Mouse (Mus musculus) lung, embryonic 15.5 days (tissue): ENCODE measurements around the gene Prim2. TPM values are rescaled to one million over a fixed set of nuclear protein-coding genes. Genes with fewer than 3 reads are reported as not detected.

Source experiments
- ATAC-seq: fragments of 200-750 bp; cut with Nextera tagmentation; 2 replicates; pipeline ENCODE4 v1.8.0; 2017; ENCODE audit warnings: moderate number of reproducible peaks, borderline replicate concordance; ENCODE audit not compliant: low FRiP score, low TSS enrichment; ENCODE audit errors: extremely low read depth
- H3K27ac ChIP-seq: fragments of 300-500 bp; sonication (generic); 2 replicates; pipeline ENCODE4 v1.5.1; 2015; ENCODE audit warnings: moderate library complexity, mild to moderate bottlenecking, inconsistent platforms
- H3K27me3 ChIP-seq: fragments of 300-500 bp; sonication (generic); 2 replicates; pipeline ENCODE4 v1.6.1; 2015; ENCODE audit warnings: inconsistent platforms
- H3K36me3 ChIP-seq: fragments of 300-500 bp; sonication (generic); 2 replicates; pipeline ENCODE4 v1.6.1; 2015; ENCODE audit warnings: inconsistent platforms
- H3K4me1 ChIP-seq: fragments of 300-500 bp; sonication (generic); 2 replicates; pipeline ENCODE4 v1.6.1; 2015; ENCODE audit warnings: inconsistent platforms
- H3K4me2 ChIP-seq: fragments of 300-500 bp; sonication (generic); 2 replicates; pipeline ENCODE4 v1.6.1; 2015; ENCODE audit warnings: inconsistent platforms, mild to moderate bottlenecking, moderate library complexity
- H3K4me3 ChIP-seq: fragments of 300-500 bp; sonication (generic); 2 replicates; pipeline ENCODE4 v1.5.1; 2015; ENCODE audit warnings: mild to moderate bottlenecking, inconsistent platforms
- H3K9ac ChIP-seq: fragments of 300-500 bp; sonication (generic); 2 replicates; pipeline ENCODE4 v1.6.1; 2015; ENCODE audit warnings: inconsistent platforms
- H3K9me3 ChIP-seq: fragments of 300-500 bp; sonication (generic); 2 replicates; pipeline ENCODE4 v1.6.1; 2016; ENCODE audit warnings: inconsistent platforms
- WGBS: fragments of 180-500 bp; shearing (Covaris S2); methylation state at CpG from one replicate; pipeline ENCODE4 v1.1.7; 2015; 5-methylcytosine and 5-hydroxymethylcytosine counted together
- polyA plus RNA-seq: library from polyadenylated mRNA; unstranded; fragments of >200 nt; fragmentation: Nextera tagmentation; extraction: Ambion mirVana; gene quantifications from 2 replicates; pipeline ENCODE4 v1.2.1, GENCODE M21; 2015

The Prim2 gene
- polyA plus RNA-seq, 1 experiment from 2014 or later = 45.1 TPM

DNA sequence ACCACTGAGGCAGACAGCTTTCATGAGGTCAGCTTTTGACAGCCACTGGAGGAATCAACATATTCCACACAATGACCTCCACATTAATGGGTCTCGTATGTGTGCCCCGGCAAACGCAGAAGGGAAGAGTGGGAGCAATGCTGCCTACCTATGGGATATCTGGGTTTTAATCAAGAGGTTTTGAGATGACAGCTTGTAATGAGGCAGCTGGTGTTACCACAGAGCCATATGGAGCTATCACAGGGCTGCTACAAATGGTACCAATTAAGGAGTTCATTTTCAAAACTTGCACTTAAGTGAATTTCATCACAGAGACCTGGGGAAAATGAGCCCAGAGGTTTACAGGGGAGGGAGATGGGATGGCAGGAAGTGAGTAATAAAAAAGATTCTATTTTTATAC, 209.3 kb downstream of the Prim2 start:
- 91% methylated on average over 3 of the region's 3 CpGs for WGBS
- H3K36me3 ChIP-seq = no peaks in the 10 kb centered on the region
- H3K9ac ChIP-seq = no peak overlapping the region

DNA sequence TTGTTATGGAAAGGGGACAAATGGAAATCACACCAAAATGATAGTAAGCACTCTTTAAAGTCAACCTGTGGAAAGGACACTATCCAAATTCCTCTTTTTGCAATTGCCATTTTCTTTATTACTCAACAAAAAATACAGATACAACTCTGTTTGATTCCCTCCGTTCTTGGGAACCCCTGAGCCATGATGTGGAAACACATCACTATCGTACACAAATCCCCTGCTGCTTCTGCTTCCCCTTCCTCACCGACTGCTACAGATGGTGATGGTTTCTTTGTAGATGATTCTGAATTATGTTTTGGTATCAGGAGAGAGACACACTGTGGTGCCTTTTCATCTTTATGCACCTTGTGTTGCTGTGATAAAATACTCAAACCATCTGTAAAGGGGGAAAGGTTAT, 210.6 kb downstream of the Prim2 start:
- no peaks in the 10 kb centered on the region for H3K36me3 ChIP-seq
- H3K27me3 ChIP-seq = no peaks in the 10 kb centered on the region
- no peak overlapping the region for H3K4me2 ChIP-seq
- no peak overlapping the region for H3K4me3 ChIP-seq
- H3K27ac ChIP-seq = no peak overlapping the region
- H3K4me1 ChIP-seq = no peaks in the 10 kb centered on the region
- no peak for ATAC-seq
- 86% methylated on average over 3 of the region's 3 CpGs for WGBS
- no peak overlapping the region for H3K9ac ChIP-seq
- H3K9me3 ChIP-seq = no peaks in the 10 kb centered on the region

More for the DNA sequence above, 209.3 kb downstream of the Prim2 start:
- Histone ChIP-seq H3K27me3 (no peaks in the 10 kb centered on the region), H3K4me1 (no peaks in the 10 kb centered on the region), H3K9me3 (no peaks in the 10 kb centered on the region), H3K4me3 (no peak overlapping the region), H3K27ac (no peak overlapping the region), H3K4me2 (no peak overlapping the region)
- no peak for ATAC-seq

GRCm38 (mm10) chr1:33454251-33454650, 215.3 kb downstream of the Prim2 start:
- no peak for ATAC-seq
- Histone ChIP-seq H3K4me3 (no peak overlapping the region), H3K36me3 (no peaks in the 10 kb centered on the region), H3K9me3 (no peaks in the 10 kb centered on the region), H3K4me2 (no peak overlapping the region), H3K9ac (no peak overlapping the region), H3K4me1 (no peaks in the 10 kb centered on the region), H3K27ac (no peak overlapping the region), H3K27me3 (no peaks in the 10 kb centered on the region)
- 94% methylated on average over 6 of the region's 6 CpGs for WGBS

DNA sequence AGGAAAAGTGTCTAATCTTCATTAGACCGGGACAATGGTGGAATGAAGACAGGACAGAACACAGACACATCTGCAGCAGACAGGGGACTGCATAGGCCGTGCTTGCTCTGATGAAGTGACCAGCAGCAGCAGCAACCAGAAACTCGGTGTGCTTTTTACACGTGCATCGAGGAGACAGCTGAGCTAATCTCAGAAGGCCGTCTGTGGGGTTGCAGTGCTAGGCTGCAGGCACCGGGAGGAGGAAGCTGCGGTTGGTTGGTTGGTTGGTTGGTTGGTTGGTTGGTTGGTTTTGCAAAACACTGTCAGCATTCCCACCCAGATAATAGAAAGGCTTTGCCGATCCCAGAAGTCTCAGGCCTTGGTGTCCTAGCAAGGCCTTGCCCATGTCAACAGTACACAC, 216.3 kb downstream of the Prim2 start:
- no peak for ATAC-seq
- no peak overlapping the region for H3K4me2 ChIP-seq
- 72% methylated on average over 9 of the region's 9 CpGs for WGBS

DNA sequence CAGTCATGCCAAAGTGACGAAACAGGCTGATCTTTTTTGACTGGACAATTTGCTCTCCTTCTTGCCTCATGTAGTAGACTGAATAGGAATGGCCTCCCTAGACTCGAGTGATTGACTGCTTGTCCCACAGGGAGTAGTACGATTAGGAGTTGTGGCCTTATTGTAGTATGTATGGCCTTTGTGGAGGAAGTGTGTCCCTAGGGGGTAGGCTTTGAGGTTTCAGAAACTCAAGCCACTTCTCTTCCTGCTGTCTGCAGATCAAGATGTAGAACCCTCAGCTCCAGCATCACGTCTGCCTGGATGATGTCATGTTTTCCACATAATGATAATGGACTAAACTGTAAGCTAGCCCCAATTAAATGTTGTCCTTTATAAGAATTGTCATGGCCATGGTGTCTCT, 222.4 kb downstream of the Prim2 start:
- Histone ChIP-seq H3K4me3 (no peak overlapping the region), H3K27me3 (no peaks in the 10 kb centered on the region), H3K27ac (no peak overlapping the region), H3K9ac (no peak overlapping the region), H3K4me2 (no peak overlapping the region), H3K9me3 (no peaks in the 10 kb centered on the region), H3K4me1 (no peaks in the 10 kb centered on the region), H3K36me3 (no peaks in the 10 kb centered on the region)
- ATAC-seq = no peak
- WGBS = 81% methylated on average over 4 of the region's 4 CpGs

More for the DNA sequence above, 216.3 kb downstream of the Prim2 start:
- no peaks in the 10 kb centered on the region for H3K36me3 ChIP-seq
- H3K4me3 ChIP-seq = no peak overlapping the region
- no peak overlapping the region for H3K9ac ChIP-seq
- H3K4me1 ChIP-seq = no peaks in the 10 kb centered on the region
- H3K9me3 ChIP-seq = no peaks in the 10 kb centered on the region
- no peaks in the 10 kb centered on the region for H3K27me3 ChIP-seq
- no peak overlapping the region for H3K27ac ChIP-seq

GRCm38 (mm10) chr1:33436167-33436566, 233.4 kb downstream of the Prim2 start:
- Histone ChIP-seq H3K4me2 (no peak overlapping the region), H3K9ac (no peak overlapping the region), H3K4me3 (no peak overlapping the region), H3K9me3 (no peaks in the 10 kb centered on the region), H3K4me1 (no peaks in the 10 kb centered on the region), H3K36me3 (no peaks in the 10 kb centered on the region), H3K27me3 (no peaks in the 10 kb centered on the region), H3K27ac (no peak overlapping the region)
- ATAC-seq = no peak
- 89% methylated on average over 2 of the region's 2 CpGs for WGBS

Other genes with a start within 250 kb of the Prim2 start
- 23.5 and 23.8 TPM in 2 replicates for gene Rab23, start 50.1 kb upstream of the Prim2 start, polyA plus RNA-seq
- gene Bag2, start 88.0 kb upstream of the Prim2 start, polyA plus RNA-seq = 42.7 and 42.9 TPM in 2 replicates
- gene Zfp451, start 144.8 kb upstream of the Prim2 start, polyA plus RNA-seq = 23.0 and 23.8 TPM in 2 replicates
- gene Bend6, start 238.0 kb upstream of the Prim2 start, polyA plus RNA-seq = 0.55 and 0.62 TPM in 2 replicates
- 13.2 and 15.2 TPM in 2 replicates for gene Dst, start 238.4 kb upstream of the Prim2 start, polyA plus RNA-seq